Mouse (Mus musculus) kidney, adult 2 months (tissue): Measurements from ENCODE around the gene Gm9639. TPM values are rescaled to one million over a fixed set of nuclear protein-coding genes. Genes with fewer than 3 reads are reported as not detected.
"Not testable (repeated sequence)": the region's sequence is repeated elsewhere in the genome, so short reads cannot be mapped to it uniquely, and the experiment has no call there.

Experiments
- DNase-seq: peaks from one replicate; pipeline ENCODE4 v3.0.0; 2021
- H3K27ac ChIP-seq: fragments of 200-500 bp; 2 replicates; pipeline ENCODE4 v1.5.1; 2012; ENCODE audit warnings: low read depth, low read length, control low read depth, inconsistent platforms; ENCODE audit not compliant: insufficient read depth
- H3K27me3 ChIP-seq: fragments of 200-500 bp; replicated peaks from 2 replicates; pipeline ENCODE4 v1.6.1; 2012; ENCODE audit warnings: mild to moderate bottlenecking, moderate library complexity, low read length, inconsistent platforms; ENCODE audit not compliant: control insufficient read depth, insufficient read depth
- H3K36me3 ChIP-seq: fragments of 200-500 bp; 2 replicates; pipeline ENCODE4 v1.6.1; 2012; ENCODE audit warnings: mild to moderate bottlenecking, moderate library complexity, low read length, inconsistent platforms; ENCODE audit not compliant: control insufficient read depth, insufficient read depth
- H3K4me1 ChIP-seq: fragments of 200-500 bp; 2 replicates; pipeline ENCODE4 v1.6.1; 2011; ENCODE audit warnings: low read length; ENCODE audit not compliant: control insufficient read depth, insufficient read depth
- H3K4me3 ChIP-seq: fragments of 200-500 bp; 2 replicates; pipeline ENCODE4 v1.5.1; 2011; ENCODE audit warnings: mild to moderate bottlenecking, low read depth, low read length, control low read depth; ENCODE audit not compliant: insufficient read depth
- CTCF ChIP-seq: fragments of 200-500 bp; conservative IDR thresholded peaks from 2 replicates; pipeline ENCODE4 v1.5.1; 2011; ENCODE audit warnings: low read depth, mild to moderate bottlenecking, control low read depth, low read length, moderate library complexity, mixed read lengths; ENCODE audit not compliant: insufficient read depth, insufficient read length
- POLR2A ChIP-seq: fragments of 200-500 bp; IDR thresholded peaks from one replicate; pipeline ENCODE4 v1.6.1; 2011; ENCODE audit warnings: low read depth, low read length, control low read depth
- WGBS: fragments of 180-500 bp; shearing (Covaris S2); methylation state at CpG from one replicate; pipeline ENCODE4 v1.1.7; 2018; 5-methylcytosine and 5-hydroxymethylcytosine counted together
- polyA plus RNA-seq: library from polyadenylated mRNA; depleted of rRNA; stranded (reverse); fragments of >200 nt; gene quantifications from 2 replicates; pipeline ENCODE4 v1.2.3, GENCODE M21; 2012; rRNA removed

The Gm9639 gene
- polyA plus RNA-seq, 1 experiment = not detected

GRCm38 (mm10) chr10:77776844-77777243 is 18.0 kb downstream of the Gm9639 start, which contains the start of gene Gm7138:
TSS of gene Gm7138 (minus strand) at chr10:77776944.
- not testable (repeated sequence) for DNase-seq, H3K4me1 ChIP-seq, H3K27me3 ChIP-seq, H3K4me3 ChIP-seq, H3K27ac ChIP-seq, H3K36me3 ChIP-seq
- whole genome bisulfite sequencing = 69% methylated on average over 1 of the region's 1 CpGs

DNA sequence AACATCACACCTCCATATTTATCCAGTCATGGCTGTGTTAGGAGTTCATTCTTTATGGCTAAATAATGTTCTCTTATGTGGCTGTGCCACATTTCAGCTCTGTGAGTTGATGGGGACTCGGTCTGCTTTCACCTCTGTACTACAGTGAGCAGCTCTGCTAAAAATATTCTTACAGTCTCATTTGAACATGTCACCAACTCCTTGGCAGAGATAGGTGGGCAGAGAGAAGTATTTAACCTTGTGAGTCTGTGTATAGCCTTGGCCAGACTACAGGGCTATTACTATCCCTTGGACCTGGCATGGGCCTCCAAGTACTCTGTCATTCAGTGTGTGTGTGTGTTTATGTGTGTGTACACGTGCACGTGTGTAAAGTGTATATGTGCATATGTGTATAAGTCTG is 22.7 kb downstream of the Gm9639 start:
- not testable (repeated sequence) for DNase-seq

DNA sequence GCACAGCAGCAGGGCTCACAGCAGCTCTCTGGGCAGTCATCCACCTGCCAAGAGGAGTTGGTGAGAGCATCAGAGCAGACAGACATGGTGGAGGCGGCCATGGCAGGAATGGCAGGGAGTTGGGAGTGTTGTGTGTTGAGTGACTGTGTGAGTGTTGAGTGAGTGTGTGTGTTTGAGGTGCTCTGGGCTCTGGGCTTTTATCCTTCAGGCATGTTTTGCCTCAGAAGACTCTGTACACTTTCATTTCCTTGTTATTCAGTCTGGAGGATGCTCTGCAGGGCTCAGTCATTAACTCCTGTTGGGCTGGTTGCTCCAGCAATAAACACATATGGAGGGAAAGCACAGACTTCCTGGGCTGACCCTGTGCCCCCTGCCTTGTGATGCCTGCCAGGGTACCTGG is 23.7 kb downstream of the Gm9639 start, which contains the start of gene Gm3238:
Gene Gm3238 (minus strand): TSS at position 101 of the 400 bp plus-strand sequence.
- not testable (repeated sequence) for H3K27ac ChIP-seq, H3K36me3 ChIP-seq, DNase-seq, H3K4me1 ChIP-seq, H3K4me3 ChIP-seq, H3K27me3 ChIP-seq
- WGBS = 50% methylated on average over 1 of the region's 1 CpGs

More for the DNA sequence above, 22.7 kb downstream of the Gm9639 start:
- not testable (repeated sequence) for H3K27ac ChIP-seq, H3K4me3 ChIP-seq, H3K36me3 ChIP-seq, H3K27me3 ChIP-seq, H3K4me1 ChIP-seq
- WGBS = 93% methylated on average over 3 of the region's 3 CpGs

- Histone ChIP-seq H3K4me3 (no peak overlapping the region), H3K27me3 (no peaks in the 10 kb centered on the region; the same call in 1 of the 2 replicates), H3K4me1 (no peaks in the 10 kb centered on the region), H3K27ac (no peak overlapping the region), H3K36me3 (no peaks in the 10 kb centered on the region)
- DNase-seq = no peak
- 53% methylated on average over 1 of the region's 1 CpGs for WGBS
- TF ChIP-seq CTCF (no peak), POLR2A (no peak)
These were observed 25.1 kb downstream of the Gm9639 start for GRCm38 (mm10) chr10:77769727-77770126.

- H3K27ac ChIP-seq, H3K36me3 ChIP-seq, H3K4me1 ChIP-seq, H3K4me3 ChIP-seq, H3K27me3 ChIP-seq, DNase-seq: not testable (repeated sequence)
- no CpG with 5 or more reads among the region's 1 CpGs for WGBS
These were observed 35.3 kb downstream of the Gm9639 start, which contains the start of gene Gm3233 for GRCm38 (mm10) chr10:77759582-77759981. TSS of gene Gm3233 (minus strand) at chr10:77759682.

GRCm38 (mm10) chr10:77753448-77753847 is 41.4 kb downstream of the Gm9639 start:
- H3K27ac ChIP-seq = no peak overlapping the region
- DNase-seq = no peak
- no peak for TF ChIP-seq CTCF
- H3K4me1 ChIP-seq = no peaks in the 10 kb centered on the region
- no peak overlapping the region for H3K4me3 ChIP-seq
- H3K27me3 ChIP-seq = no peaks in the 10 kb centered on the region
- no peaks in the 10 kb centered on the region for H3K36me3 ChIP-seq

GRCm38 (mm10) chr10:77752312-77752711 is 42.6 kb downstream of the Gm9639 start:
- not testable (repeated sequence) for H3K27me3 ChIP-seq, H3K36me3 ChIP-seq, H3K4me3 ChIP-seq, H3K27ac ChIP-seq, H3K4me1 ChIP-seq, DNase-seq
- WGBS = 62% methylated on average over 3 of the region's 3 CpGs

GRCm38 (mm10) chr10:77751254-77751653 is 43.6 kb downstream of the Gm9639 start, which contains the start of gene Gm9736:
TSS of gene Gm9736 (minus strand) at chr10:77751354.
- H3K4me3 ChIP-seq, DNase-seq, H3K36me3 ChIP-seq, H3K4me1 ChIP-seq, H3K27me3 ChIP-seq, H3K27ac ChIP-seq: not testable (repeated sequence)
- 67% methylated on average over 1 of the region's 1 CpGs for WGBS

GRCm38 (mm10) chr10:77750686-77751085 is 44.2 kb downstream of the Gm9639 start:
- H3K27me3 ChIP-seq, H3K36me3 ChIP-seq, H3K4me3 ChIP-seq, H3K4me1 ChIP-seq, DNase-seq, H3K27ac ChIP-seq: not testable (repeated sequence)
- WGBS = 84% methylated on average over 1 of the region's 1 CpGs

Other genes with a start within 250 kb of the Gm9639 start
- 321 and 342 TPM in 2 replicates for gene Pttg1ip, start 213.4 kb downstream of the Gm9639 start, polyA plus RNA-seq
- gene Sumo3, start 189.0 kb downstream of the Gm9639 start, polyA plus RNA-seq = 241 and 269 TPM in 2 replicates
- gene Gm49325, start 188.9 kb downstream of the Gm9639 start, polyA plus RNA-seq = not detected in 2 replicates
- 29.9 and 33.8 TPM in 2 replicates for gene Ube2g2, start 172.8 kb downstream of the Gm9639 start, polyA plus RNA-seq
- gene Tspear, start 108.5 kb downstream of the Gm9639 start, polyA plus RNA-seq = 0.86 and 1.2 TPM in 2 replicates
- gene Gm19402, start 104.3 kb downstream of the Gm9639 start, polyA plus RNA-seq = not detected in 2 replicates
- gene Gm9508, start 97.8 kb downstream of the Gm9639 start, polyA plus RNA-seq = not detected in 2 replicates
- gene Gm10272, start 88.5 kb downstream of the Gm9639 start, polyA plus RNA-seq = not detected in 2 replicates
- not detected in 2 replicates for gene Gm10024, start 83.6 kb downstream of the Gm9639 start, polyA plus RNA-seq
- not detected in 2 replicates for gene Gm10142, start 79.3 kb downstream of the Gm9639 start, polyA plus RNA-seq
- not detected in 2 replicates for gene Krtap12-1, start 74.5 kb downstream of the Gm9639 start, polyA plus RNA-seq
- gene Gm10100, start 68.6 kb downstream of the Gm9639 start, polyA plus RNA-seq = not detected in 2 replicates
- not detected in 2 replicates for gene Gm18596, start 52.4 kb downstream of the Gm9639 start, polyA plus RNA-seq
- gene Gm9736, start 43.7 kb downstream of the Gm9639 start, polyA plus RNA-seq = not detected in 2 replicates
- not detected in 2 replicates for gene Gm3233, start 35.4 kb downstream of the Gm9639 start, polyA plus RNA-seq
- not detected in 2 replicates for gene Gm3238, start 23.8 kb downstream of the Gm9639 start, polyA plus RNA-seq
- not detected in 2 replicates for gene Gm7138, start 18.1 kb downstream of the Gm9639 start, polyA plus RNA-seq
- not detected in 2 replicates for gene Gm3250, start 12.5 kb downstream of the Gm9639 start, polyA plus RNA-seq
- not detected in 2 replicates for gene Gm7137, start 6.9 kb downstream of the Gm9639 start, polyA plus RNA-seq
- not detected in 2 replicates for gene Gm19668, start 4.1 kb upstream of the Gm9639 start, polyA plus RNA-seq
- not detected in 2 replicates for gene Gm9507, start 16.8 kb upstream of the Gm9639 start, polyA plus RNA-seq
- not detected in 2 replicates for gene Gm2696, start 19.6 kb upstream of the Gm9639 start, polyA plus RNA-seq
- not detected in 2 replicates for gene Krtap10-4, start 32.0 kb upstream of the Gm9639 start, polyA plus RNA-seq
- not detected in 2 replicates for gene Krtap10-10, start 40.9 kb upstream of the Gm9639 start, polyA plus RNA-seq
- gene Gm36176, start 51.7 kb upstream of the Gm9639 start, polyA plus RNA-seq = not detected in 2 replicates
- gene Gm10318, start 57.8 kb upstream of the Gm9639 start, polyA plus RNA-seq = not detected in 2 replicates
- not detected in 2 replicates for gene Gm3285, start 66.9 kb upstream of the Gm9639 start, polyA plus RNA-seq
- 8.4 and 8.6 TPM in 2 replicates for gene Lrrc3, start 107.5 kb upstream of the Gm9639 start, polyA plus RNA-seq
- gene Trpm2, start 175.5 kb upstream of the Gm9639 start, polyA plus RNA-seq = 0.53 and 1.2 TPM in 2 replicates
- 60.5 and 75.3 TPM in 2 replicates for gene 1810043G02Rik, start 183.4 kb upstream of the Gm9639 start, polyA plus RNA-seq
- gene Pfkl, start 215.0 kb upstream of the Gm9639 start, polyA plus RNA-seq = 100 and 107 TPM in 2 replicates
- 0.34 and 1.1 TPM in 2 replicates for gene Dnmt3l, start 246.9 kb upstream of the Gm9639 start, polyA plus RNA-seq
- 0.23 and 0.41 TPM in 2 replicates for gene Aire, start 248.5 kb upstream of the Gm9639 start, polyA plus RNA-seq